Mouse (Mus musculus): ENCODE results near the gene 1700014D04Rik. TPM values are rescaled to one million over a fixed set of nuclear protein-coding genes. Genes with fewer than 3 reads are reported as not detected.
"Not testable (repeated sequence)": the region's sequence is repeated elsewhere in the genome, so short reads cannot be mapped to it uniquely, and the experiment has no call there.

The 1700014D04Rik gene
- under 1 TPM in 1 of 2 experiments, not detected in 1; 0.81 TPM for total RNA-seq (2021)
- long read RNA-seq, experiment 1: 0 reads
- long read RNA-seq, experiment 2: 0 reads

- DNase-seq (ENCODE audit: low spot score in 2 of 2): no peak
These were observed at the start of gene 1700014D04Rik for GRCm38 (mm10) chr13:59746711-59747110. Gene 1700014D04Rik (minus strand): TSS chr13:59746752.

DNA sequence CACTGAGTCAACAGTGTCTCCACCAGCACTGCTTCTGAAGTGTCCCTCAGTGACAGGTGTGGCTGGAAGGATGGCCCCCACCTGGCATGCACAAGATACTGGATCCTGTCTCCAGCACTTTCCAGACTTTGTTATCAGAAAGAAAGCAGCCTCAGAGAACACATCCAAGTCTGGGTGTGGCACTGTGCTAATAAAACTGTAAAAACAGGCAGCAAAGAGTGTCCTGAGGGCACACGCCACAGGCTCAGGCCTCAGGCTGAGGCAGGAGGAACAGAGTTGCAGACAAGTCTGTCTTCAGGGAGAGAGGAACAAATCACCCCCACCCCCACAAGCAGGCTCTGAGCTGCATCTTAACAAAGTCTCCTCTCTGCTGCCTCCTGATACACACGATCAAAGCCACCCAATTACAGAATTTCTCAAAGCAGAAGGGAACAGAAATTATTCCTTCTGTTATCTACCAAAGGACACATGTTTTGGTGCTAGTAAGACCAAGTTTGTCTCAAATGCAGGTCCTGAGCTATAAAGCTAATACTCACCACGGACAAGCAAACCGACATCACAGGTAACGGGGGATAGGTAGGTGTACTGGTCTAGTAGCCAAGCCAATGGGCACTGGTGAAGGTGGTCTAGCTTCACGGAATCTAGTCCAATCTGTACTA lies 49.4 kb upstream of the 1700014D04Rik start:
- DNase-seq (ENCODE audit: low spot score in 2 of 2): no peak

GRCm38 (mm10) chr13:59794786-59795185 lies 48.2 kb upstream of the 1700014D04Rik start:
- DNase-seq (ENCODE audit: low spot score in 2 of 2): no peak

- no peak for DNase-seq (ENCODE audit: low spot score in 2 of 2)
These were observed 35.6 kb upstream of the 1700014D04Rik start, which contains the start of gene Gm49354 for GRCm38 (mm10) chr13:59782145-59782544. Gene Gm49354 (minus strand): TSS chr13:59782245.

GRCm38 (mm10) chr13:59779744-59780264 lies 33.3 kb upstream of the 1700014D04Rik start:
- DNase-seq (ENCODE audit: low spot score in 2 of 2): not testable (repeated sequence)

- no peak for DNase-seq (ENCODE audit: low spot score in 2 of 2)
These were observed 32.7 kb upstream of the 1700014D04Rik start for GRCm38 (mm10) chr13:59779213-59779612.

DNA sequence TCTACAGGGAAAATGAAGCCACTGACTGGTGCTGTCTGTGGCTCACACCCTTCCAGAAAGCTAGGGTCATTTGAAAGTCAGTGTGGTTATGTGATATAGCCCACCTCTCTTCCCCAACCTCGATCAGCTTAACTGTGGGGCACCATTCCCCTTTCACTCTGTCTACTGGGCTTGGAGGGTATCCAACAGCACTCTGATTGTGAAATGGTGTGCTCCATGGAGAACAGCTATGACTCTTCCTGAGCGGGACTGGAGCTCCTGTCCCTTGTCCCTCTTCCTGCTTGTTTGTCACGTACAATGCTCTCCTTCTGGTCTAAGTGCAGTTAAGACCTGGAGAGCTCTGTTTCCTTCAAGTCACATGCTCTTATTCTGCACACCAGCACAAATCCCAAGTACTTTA lies 28.6 kb upstream of the 1700014D04Rik start:
- no peak for DNase-seq (ENCODE audit: low spot score in 2 of 2)

GRCm38 (mm10) chr13:59771257-59771656 lies 24.7 kb upstream of the 1700014D04Rik start:
- DNase-seq (ENCODE audit: low spot score in 2 of 2): peak in 1 of 2 experiments; percentile 41

- no peak for DNase-seq (ENCODE audit: low spot score in 2 of 2)
These were observed 24.3 kb upstream of the 1700014D04Rik start for GRCm38 (mm10) chr13:59770847-59771246.

DNA sequence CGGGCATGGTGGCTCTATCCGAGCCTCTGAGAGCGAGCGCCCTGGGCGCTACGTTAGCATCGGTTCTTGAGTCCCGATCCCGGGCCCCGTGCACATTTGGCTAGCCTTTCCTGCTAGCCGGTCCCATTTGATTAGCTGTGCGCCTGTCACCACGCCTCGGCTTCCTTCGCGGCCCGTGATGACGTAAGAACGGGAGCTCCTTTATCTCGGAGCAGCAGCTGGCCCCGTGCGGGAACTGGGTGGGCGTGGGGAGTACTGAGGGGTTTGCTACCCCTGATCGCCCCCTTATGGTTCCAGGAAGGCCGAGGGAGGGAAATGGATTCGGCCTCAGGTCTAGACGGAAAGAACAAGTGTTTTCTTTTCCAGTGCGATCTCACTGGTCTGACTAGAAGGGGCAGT lies 23.6 kb upstream of the 1700014D04Rik start:
- peak; percentile 58 to 79 for DNase-seq (ENCODE audit: low spot score in 2 of 2)

DNA sequence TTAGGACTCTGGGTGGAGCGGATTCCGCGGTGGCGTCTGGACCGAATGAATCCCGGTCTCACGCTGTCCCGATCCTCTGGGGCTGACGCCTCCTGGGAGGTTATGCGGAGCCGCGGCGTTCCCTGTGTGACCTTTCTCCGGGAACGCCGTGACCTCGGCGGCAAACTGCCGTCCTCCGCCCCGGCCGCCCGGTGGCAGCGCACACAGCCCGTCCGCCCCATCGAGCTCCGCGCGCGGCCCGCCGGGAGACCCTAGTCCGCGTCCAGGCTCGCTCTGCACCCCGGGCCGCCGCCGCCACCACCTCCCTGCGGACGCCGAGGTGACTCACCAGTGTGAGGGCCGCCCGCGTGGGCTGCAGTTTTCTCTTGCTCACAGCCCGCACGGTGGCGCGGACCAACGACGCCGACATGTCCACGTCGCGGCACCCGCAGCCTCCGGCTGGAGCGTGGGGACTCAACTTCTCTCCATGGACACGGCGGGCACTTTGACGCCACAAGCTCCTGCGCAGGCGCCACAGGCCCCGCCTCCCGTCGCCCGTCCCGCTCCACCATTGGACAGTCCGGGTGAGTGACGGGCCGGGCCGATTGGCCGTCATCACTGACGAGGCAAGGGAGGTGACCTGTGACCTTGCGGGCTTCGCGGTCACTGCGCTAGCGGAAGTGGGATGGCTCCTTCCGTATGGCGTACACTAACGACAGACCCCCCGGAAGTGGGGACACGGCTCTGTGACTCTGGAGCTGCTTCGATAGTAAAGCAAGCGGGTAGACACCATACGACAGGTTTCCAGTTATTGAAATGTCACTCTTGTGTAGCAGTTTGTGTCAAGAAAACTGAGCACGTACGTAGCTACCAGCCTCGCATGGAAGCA lies 23.0 kb upstream of the 1700014D04Rik start, which contains the start of gene Isca1:
TSS of gene Isca1 (minus strand) at position 515 of the 868 bp plus-strand sequence.
- peak; percentile 99 for DNase-seq (ENCODE audit: low spot score in 2 of 2)

- DNase-seq (ENCODE audit: low spot score in 2 of 2): no peak
These were observed 22.0 kb upstream of the 1700014D04Rik start for GRCm38 (mm10) chr13:59768531-59768930.

DNA sequence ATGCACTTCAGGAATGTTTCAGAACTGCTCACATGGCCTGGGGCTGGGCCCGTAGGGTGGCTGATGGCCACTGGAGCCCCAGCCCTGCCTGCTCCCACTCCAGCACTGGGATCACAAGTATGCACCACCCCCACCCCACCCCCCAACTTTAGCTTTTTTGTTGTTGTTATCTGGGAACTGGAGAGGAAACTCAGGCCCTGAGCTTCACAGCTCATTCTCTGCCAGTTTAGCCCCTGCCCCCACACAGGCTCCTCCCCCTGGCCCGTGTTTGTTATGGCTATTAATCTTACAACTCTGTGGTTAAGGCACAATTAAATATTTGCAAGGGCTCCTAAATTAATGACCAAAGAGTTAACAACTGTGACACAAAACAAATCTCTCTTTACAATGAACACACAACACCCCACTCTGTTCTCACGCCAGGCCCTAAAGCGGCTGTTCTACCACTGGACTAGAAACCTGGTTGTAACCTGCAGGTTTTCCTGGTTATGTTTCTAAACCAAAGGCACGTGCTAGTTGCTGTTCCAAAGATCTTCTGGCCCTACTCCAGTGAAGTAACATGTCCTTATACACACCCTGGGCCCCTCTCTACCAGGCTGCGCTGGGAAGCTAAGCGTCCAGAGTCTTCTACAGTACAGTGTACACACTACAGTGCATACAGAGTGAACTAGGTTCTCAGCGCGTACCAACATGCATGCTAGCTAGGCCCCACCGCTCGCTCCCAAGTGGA lies 20.4 kb upstream of the 1700014D04Rik start:
- DNase-seq (ENCODE audit: low spot score in 2 of 2): no peak

DNA sequence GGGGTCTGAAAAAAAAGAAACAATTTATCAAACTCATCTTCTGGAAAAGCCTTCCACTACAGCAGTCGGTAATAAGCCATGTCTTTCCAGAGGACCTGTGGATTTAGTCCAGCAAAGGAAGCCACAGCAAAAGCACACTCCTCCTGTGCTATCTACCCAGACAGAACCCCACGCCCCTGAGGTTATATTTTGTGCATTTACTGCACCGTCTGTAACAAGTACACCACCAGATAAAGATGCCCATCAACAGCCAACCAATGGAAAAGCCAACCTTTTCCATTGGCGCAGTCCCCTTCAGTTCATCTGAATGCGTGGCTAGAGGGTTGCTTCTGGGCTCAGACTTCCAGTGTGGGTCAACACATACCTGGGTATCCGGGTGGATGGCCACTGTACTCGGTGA lies 16.2 kb upstream of the 1700014D04Rik start:
- no peak for DNase-seq (ENCODE audit: low spot score in 2 of 2)

DNA sequence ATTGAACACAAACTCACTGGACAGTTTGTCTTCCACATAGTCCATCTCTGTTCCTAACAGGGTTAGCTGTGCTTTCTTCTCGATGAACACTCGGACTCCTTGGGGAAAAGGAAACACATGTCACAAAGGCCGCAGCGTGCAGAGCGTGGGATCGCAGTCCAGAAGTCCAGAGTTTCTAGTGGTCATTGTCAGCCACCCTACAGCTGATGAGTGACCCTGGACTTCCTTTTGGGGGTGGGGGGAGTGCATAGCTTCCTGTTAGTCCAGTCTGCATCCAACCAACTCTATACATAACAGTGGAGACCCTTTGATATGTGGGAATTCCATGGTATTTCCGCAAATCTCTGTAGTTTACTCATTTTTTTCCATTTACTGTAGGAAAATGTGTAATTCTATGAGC lies 10.4 kb upstream of the 1700014D04Rik start:
- no peak for DNase-seq (ENCODE audit: low spot score in 2 of 2)

- DNase-seq (ENCODE audit: low spot score in 2 of 2): no peak
These were observed 3.8 kb upstream of the 1700014D04Rik start for GRCm38 (mm10) chr13:59750310-59750709.

- DNase-seq (ENCODE audit: low spot score in 2 of 2): no peak
These were observed 388 bp downstream of the 1700014D04Rik start for GRCm38 (mm10) chr13:59746164-59746563.

DNA sequence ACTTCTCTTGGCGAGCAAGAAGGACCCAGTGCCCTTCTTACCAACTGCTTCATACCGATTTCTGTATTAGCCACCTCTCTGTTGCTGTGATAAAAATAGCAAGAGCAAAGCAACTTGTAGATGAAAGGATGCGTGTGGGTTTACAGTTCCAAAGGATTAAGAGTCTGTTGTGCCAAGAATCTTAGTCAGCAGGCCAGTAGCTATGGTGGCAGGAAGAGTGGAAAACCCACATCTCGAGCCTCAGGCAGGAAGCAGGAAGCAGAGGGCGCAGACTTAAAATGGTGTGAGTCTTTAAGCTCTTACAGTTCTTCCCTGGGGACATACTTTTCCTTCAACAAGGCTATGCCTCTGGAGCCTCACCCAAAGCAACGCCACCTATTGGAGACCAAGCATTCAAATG lies 1.1 kb downstream of the 1700014D04Rik start:
- no peak for DNase-seq (ENCODE audit: low spot score in 2 of 2)

GRCm38 (mm10) chr13:59741697-59742096 lies 4.9 kb downstream of the 1700014D04Rik start:
- no peak for DNase-seq (ENCODE audit: low spot score in 2 of 2)

DNA sequence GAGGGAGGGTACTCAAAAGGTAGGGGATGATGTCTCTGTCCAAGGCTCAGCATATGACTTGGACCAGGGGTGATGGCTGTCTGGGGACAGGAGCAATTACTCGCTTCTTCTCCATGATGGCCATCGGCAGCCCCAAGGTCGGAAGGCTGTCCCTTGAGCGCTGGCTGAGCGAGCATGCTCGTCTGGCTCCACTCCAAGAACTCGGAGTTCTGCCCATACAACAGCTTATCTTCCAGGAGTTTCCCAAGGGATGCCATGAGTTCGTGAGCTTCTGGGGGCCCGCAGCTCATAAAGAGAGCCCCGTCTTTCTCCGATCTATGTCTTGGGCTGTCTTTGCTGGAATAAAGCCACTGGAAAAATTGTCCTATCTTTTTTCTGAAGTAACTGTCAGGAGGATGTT lies 5.5 kb downstream of the 1700014D04Rik start:
- DNase-seq (ENCODE audit: low spot score in 2 of 2): peak in 1 of 2 experiments; percentile 29

- no peak for DNase-seq (ENCODE audit: low spot score in 2 of 2)
These were observed 7.2 kb downstream of the 1700014D04Rik start for GRCm38 (mm10) chr13:59739397-59739796.
